ENCODE assay signal across 11 mouse cellular contexts in genomic region chr7:19541681-19542154, GRCm38 (mm10). TPM values are rescaled to one million over a fixed set of nuclear protein-coding genes. Genes with fewer than 3 reads are reported as not detected.
DNase-seq lines count a peak whose midpoint lies in the region; ATAC-seq and TF ChIP-seq lines count a peak whose summit lies in the region.
"Had no signal": no experiment of that assay in that cellular context is flagged by ENCODE, and none has a peak within 500 bp of the region (broad histone marks: within the 10 kb centered on the region; RNA-seq: fewer than 3 reads in every experiment).

No protein-coding gene starts in this region.

- no peak for TF ChIP-seq CTCF in forebrain, postnatal 0 days (IDR thresholded peaks at IDR 0.05; ENCODE audit: low read depth)

- H3K27ac ChIP-seq in hindbrain, embryonic 11.5 days (ENCODE audit: low read depth, low read length): no peak overlapping the region
- no peak overlapping the region for H3K27ac ChIP-seq in hindbrain, embryonic 10.5 days
- peak overlapping the region; percentile 60; the same call in 1 of the 2 replicates for H3K27ac ChIP-seq in embryonic facial prominence, embryonic 15.5 days (replicated peaks)
- peak overlapping the region; percentile 50; the same call in 1 of the 2 replicates for H3K27ac ChIP-seq in forebrain, postnatal 0 days (ENCODE audit: low read depth, low read length)
- no peak overlapping the region for H3K27ac ChIP-seq in midbrain, embryonic 16.5 days (ENCODE audit: low read length)
- H3K27ac ChIP-seq: embryonic facial prominence, embryonic 12.5 days; lung, embryonic 15.5 days had no signal

- no peaks in the 10 kb centered on the region for H3K27me3 ChIP-seq in hindbrain, embryonic 11.5 days (ENCODE audit: control insufficient read depth, insufficient read depth, low read length)
- no peaks in the 10 kb centered on the region for H3K27me3 ChIP-seq in hindbrain, embryonic 10.5 days (ENCODE audit: insufficient read depth, poor library complexity, severe bottlenecking)
- H3K27me3 ChIP-seq in embryonic facial prominence, embryonic 15.5 days: no peaks in the 10 kb centered on the region
- H3K27me3 ChIP-seq in forebrain, postnatal 0 days (ENCODE audit: insufficient read depth, low read length): no peaks in the 10 kb centered on the region
- no peaks in the 10 kb centered on the region for H3K27me3 ChIP-seq in midbrain, embryonic 16.5 days (ENCODE audit: control insufficient read depth, insufficient read depth, low read depth, low read length)
- H3K27me3 ChIP-seq: embryonic facial prominence, embryonic 12.5 days; lung, embryonic 15.5 days had no signal

- no peak overlapping the region for H3K9ac ChIP-seq in hindbrain, embryonic 11.5 days (ENCODE audit: low read depth, low read length)
- no peak overlapping the region for H3K9ac ChIP-seq in embryonic facial prominence, embryonic 15.5 days
- H3K9ac ChIP-seq in forebrain, postnatal 0 days: no peak overlapping the region
- no peak overlapping the region; the same call in 1 of the 2 replicates for H3K9ac ChIP-seq in midbrain, embryonic 16.5 days (ENCODE audit: low read depth, low read length)
- H3K9ac ChIP-seq: embryonic facial prominence, embryonic 12.5 days; lung, embryonic 15.5 days had no signal

- no peak overlapping the region for H3K4me3 ChIP-seq in hindbrain, embryonic 11.5 days (ENCODE audit: low read depth, low read length)
- H3K4me3 ChIP-seq in hindbrain, embryonic 10.5 days: no peak overlapping the region
- H3K4me3 ChIP-seq in embryonic facial prominence, embryonic 15.5 days (replicated peaks): no peak overlapping the region
- H3K4me3 ChIP-seq in forebrain, postnatal 0 days (ENCODE audit: low read depth, low read length): no peak overlapping the region
- no peak overlapping the region for H3K4me3 ChIP-seq in midbrain, embryonic 16.5 days (ENCODE audit: low read depth, low read length)
- H3K4me3 ChIP-seq: embryonic facial prominence, embryonic 12.5 days; lung, embryonic 15.5 days had no signal

- no peak overlapping the region for H3K4me2 ChIP-seq in hindbrain, embryonic 11.5 days (replicated peaks; ENCODE audit: low read depth, low read length)
- H3K4me2 ChIP-seq in embryonic facial prominence, embryonic 15.5 days (replicated peaks): no peak overlapping the region
- no peak overlapping the region for H3K4me2 ChIP-seq in forebrain, postnatal 0 days (ENCODE audit: low read depth)
- no peak overlapping the region for H3K4me2 ChIP-seq in midbrain, embryonic 16.5 days (ENCODE audit: low read length)
- H3K4me2 ChIP-seq: embryonic facial prominence, embryonic 12.5 days; lung, embryonic 15.5 days had no signal

- peak; percentile 47 for ATAC-seq in hindbrain, embryonic 11.5 days (ENCODE audit: low FRiP score)
- ATAC-seq in embryonic facial prominence, embryonic 15.5 days (ENCODE audit: insufficient number of reproducible peaks, low FRiP score, low TSS enrichment, low read depth): peak; percentile 11
- peak; percentile 17 for ATAC-seq in forebrain, postnatal 0 days
- ATAC-seq in midbrain, embryonic 16.5 days: peak; percentile 30; the same call in 1 of the 2 replicates

- DNase-seq in hindbrain, embryonic 11.5 days (ENCODE audit: low spot score): no peak
- no peak for DNase-seq in hindbrain, embryonic 10.5 days (ENCODE audit: low spot score)
- DNase-seq in forebrain, postnatal 0 days: no peak
- DNase-seq in right cerebral cortex, postnatal 14 days: no peak
- DNase-seq in left cerebral cortex, adult 9 months (ENCODE audit: low spot score in 2 of 2): no peak
- DNase-seq: heart, postnatal 36 days; thymus, postnatal 36 days had no signal

- WGBS in hindbrain, embryonic 11.5 days: 77% methylated on average over 7 of the region's 7 CpGs
- WGBS in hindbrain, embryonic 10.5 days: 84% methylated on average over 7 of the region's 7 CpGs
- 73% methylated on average over 7 of the region's 7 CpGs for WGBS in embryonic facial prominence, embryonic 15.5 days
- WGBS in forebrain, postnatal 0 days: 53% methylated on average over 7 of the region's 7 CpGs
- WGBS in midbrain, embryonic 16.5 days: 73% methylated on average over 7 of the region's 7 CpGs

- peaks cover 4% of the 10 kb centered on the region; the same call in 1 of the 2 replicates for H3K4me1 ChIP-seq in hindbrain, embryonic 11.5 days (replicated peaks; ENCODE audit: control insufficient read depth, insufficient read depth, low read length)
- peaks cover 30% of the 10 kb centered on the region for H3K4me1 ChIP-seq in hindbrain, embryonic 10.5 days (replicated peaks)
- peaks cover 36% of the 10 kb centered on the region for H3K4me1 ChIP-seq in embryonic facial prominence, embryonic 15.5 days
- 0 out of 2 replicates have a peak, but pooled peaks cover 3% of the 10 kb centered on the region for H3K4me1 ChIP-seq in forebrain, postnatal 0 days (ENCODE audit: insufficient read depth)
- peaks cover 10% of the 10 kb centered on the region for H3K4me1 ChIP-seq in midbrain, embryonic 16.5 days (ENCODE audit: control insufficient read depth, insufficient read depth, low read length)

- no peaks in the 10 kb centered on the region for H3K9me3 ChIP-seq in hindbrain, embryonic 11.5 days (ENCODE audit: control insufficient read depth, low read length)
- H3K9me3 ChIP-seq in hindbrain, embryonic 10.5 days: no peaks in the 10 kb centered on the region
- no peaks in the 10 kb centered on the region for H3K9me3 ChIP-seq in embryonic facial prominence, embryonic 15.5 days (replicated peaks)
- no peaks in the 10 kb centered on the region for H3K9me3 ChIP-seq in forebrain, postnatal 0 days (ENCODE audit: low read length)
- no peaks in the 10 kb centered on the region for H3K9me3 ChIP-seq in midbrain, embryonic 16.5 days (replicated peaks; ENCODE audit: control insufficient read depth, low read length, poor library complexity, severe bottlenecking)
- H3K9me3 ChIP-seq: embryonic facial prominence, embryonic 12.5 days; lung, embryonic 15.5 days had no signal

- H3K36me3 ChIP-seq in hindbrain, embryonic 11.5 days (ENCODE audit: control insufficient read depth, insufficient read depth, low read length): no peaks in the 10 kb centered on the region
- no peaks in the 10 kb centered on the region for H3K36me3 ChIP-seq in hindbrain, embryonic 10.5 days
- H3K36me3 ChIP-seq in embryonic facial prominence, embryonic 15.5 days: no peaks in the 10 kb centered on the region
- no peaks in the 10 kb centered on the region for H3K36me3 ChIP-seq in forebrain, postnatal 0 days (ENCODE audit: insufficient read depth)
- H3K36me3 ChIP-seq in midbrain, embryonic 16.5 days (ENCODE audit: control insufficient read depth, insufficient read depth, low read length): no peaks in the 10 kb centered on the region
- H3K36me3 ChIP-seq: embryonic facial prominence, embryonic 12.5 days; lung, embryonic 15.5 days had no signal

RNA-seq across cellular contexts. Expression of gene Ppp1r37, which starts 21.2 kb away (rescaled TPM):
- 4.2 and 5.8 TPM in 2 replicates for polyA plus RNA-seq in hindbrain, embryonic 11.5 days (2014; fragmentation: Nextera tagmentation; extraction: Ambion mirVana)
- polyA plus RNA-seq in hindbrain, embryonic 10.5 days (2016; fragmentation: Nextera tagmentation; extraction: Ambion mirVana): 22.6 and 30.4 TPM in 2 replicates
- 31.4 and 36.0 TPM in 2 replicates for polyA plus RNA-seq in embryonic facial prominence, embryonic 15.5 days (2015; fragmentation: Nextera tagmentation; extraction: Ambion mirVana)
- total RNA-seq in forebrain, postnatal 0 days (2014; rRNA removed): 86.4 and 87.8 TPM in 2 replicates
- 23.4 and 27.2 TPM in 2 replicates for polyA plus RNA-seq in forebrain, postnatal 0 days (2015; fragmentation: Nextera tagmentation; extraction: Ambion mirVana)
- polyA plus RNA-seq in midbrain, embryonic 16.5 days (2015; fragmentation: Nextera tagmentation; extraction: Ambion mirVana): 34.7 and 37.8 TPM in 2 replicates

RNA-seq across cellular contexts. Expression of gene Nkpd1, which starts 24.1 kb away (rescaled TPM):
- polyA plus RNA-seq in hindbrain, embryonic 11.5 days (2014; fragmentation: Nextera tagmentation; extraction: Ambion mirVana): 0.10 and 0.17 TPM in 2 replicates
- polyA plus RNA-seq in hindbrain, embryonic 10.5 days (2016; fragmentation: Nextera tagmentation; extraction: Ambion mirVana): 0.09 and 0.10 TPM in 2 replicates
- polyA plus RNA-seq in embryonic facial prominence, embryonic 15.5 days (2015; fragmentation: Nextera tagmentation; extraction: Ambion mirVana): 3.1 and 3.3 TPM in 2 replicates
- 2.0 and 3.4 TPM in 2 replicates for total RNA-seq in forebrain, postnatal 0 days (2014; rRNA removed)
- 1.1 and 2.3 TPM in 2 replicates for polyA plus RNA-seq in forebrain, postnatal 0 days (2015; fragmentation: Nextera tagmentation; extraction: Ambion mirVana)
- 0.88 and 0.92 TPM in 2 replicates for polyA plus RNA-seq in midbrain, embryonic 16.5 days (2015; fragmentation: Nextera tagmentation; extraction: Ambion mirVana)
- total RNA-seq: heart, postnatal 36 days had no signal

RNA-seq across cellular contexts. Expression of gene Trappc6a, which starts 33.5 kb away (rescaled TPM):
- 45.7 and 49.8 TPM in 2 replicates for polyA plus RNA-seq in hindbrain, embryonic 11.5 days (2014; fragmentation: Nextera tagmentation; extraction: Ambion mirVana)
- polyA plus RNA-seq in hindbrain, embryonic 10.5 days (2016; fragmentation: Nextera tagmentation; extraction: Ambion mirVana): 68.8 and 71.4 TPM in 2 replicates
- 89.5 and 101 TPM in 2 replicates for polyA plus RNA-seq in embryonic facial prominence, embryonic 15.5 days (2015; fragmentation: Nextera tagmentation; extraction: Ambion mirVana)
- total RNA-seq in forebrain, postnatal 0 days (2014; rRNA removed): 28.5 and 28.8 TPM in 2 replicates
- polyA plus RNA-seq in forebrain, postnatal 0 days (2015; fragmentation: Nextera tagmentation; extraction: Ambion mirVana): 38.7 and 38.8 TPM in 2 replicates
- 30.5 and 31.9 TPM in 2 replicates for polyA plus RNA-seq in midbrain, embryonic 16.5 days (2015; fragmentation: Nextera tagmentation; extraction: Ambion mirVana)

RNA-seq across cellular contexts. Expression of gene Bloc1s3, which starts 33.6 kb away (rescaled TPM):
- polyA plus RNA-seq in hindbrain, embryonic 11.5 days (2014; fragmentation: Nextera tagmentation; extraction: Ambion mirVana): 2.4 and 2.5 TPM in 2 replicates
- 2.4 and 3.8 TPM in 2 replicates for polyA plus RNA-seq in hindbrain, embryonic 10.5 days (2016; fragmentation: Nextera tagmentation; extraction: Ambion mirVana)
- 2.4 and 2.8 TPM in 2 replicates for polyA plus RNA-seq in embryonic facial prominence, embryonic 15.5 days (2015; fragmentation: Nextera tagmentation; extraction: Ambion mirVana)
- 17.3 and 17.8 TPM in 2 replicates for total RNA-seq in forebrain, postnatal 0 days (2014; rRNA removed)
- polyA plus RNA-seq in forebrain, postnatal 0 days (2015; fragmentation: Nextera tagmentation; extraction: Ambion mirVana): 4.5 and 5.1 TPM in 2 replicates
- polyA plus RNA-seq in midbrain, embryonic 16.5 days (2015; fragmentation: Nextera tagmentation; extraction: Ambion mirVana): 3.9 and 4.2 TPM in 2 replicates

RNA-seq across cellular contexts. Expression of gene Zfp296, which starts 35.4 kb away (rescaled TPM):
- 0.22 and 0.38 TPM in 2 replicates for polyA plus RNA-seq in hindbrain, embryonic 11.5 days (2014; fragmentation: Nextera tagmentation; extraction: Ambion mirVana)
- polyA plus RNA-seq in hindbrain, embryonic 10.5 days (2016; fragmentation: Nextera tagmentation; extraction: Ambion mirVana): 0.22 and 0.72 TPM in 2 replicates
- 1.5 and 2.2 TPM in 2 replicates for polyA plus RNA-seq in embryonic facial prominence, embryonic 15.5 days (2015; fragmentation: Nextera tagmentation; extraction: Ambion mirVana)
- 0.31 and 1.2 TPM in 2 replicates for total RNA-seq in forebrain, postnatal 0 days (2014; rRNA removed)
- 0.09 and 0.16 TPM in 2 replicates for polyA plus RNA-seq in forebrain, postnatal 0 days (2015; fragmentation: Nextera tagmentation; extraction: Ambion mirVana)
- polyA plus RNA-seq in midbrain, embryonic 16.5 days (2015; fragmentation: Nextera tagmentation; extraction: Ambion mirVana): 0.11 and 0.14 TPM in 2 replicates

Comparison
In these comparisons a context has a peak if more than half of its experiments do, and no peak if none do; other contexts are left out.
1. H3K27ac ChIP-seq: peak in embryonic facial prominence, embryonic 15.5 days (single experiment) and forebrain, postnatal 0 days (single experiment); none in hindbrain, embryonic 11.5 days (single experiment), hindbrain, embryonic 10.5 days (single experiment) and midbrain, embryonic 16.5 days (single experiment).
2. Peak in every context shown above with its lines, with median percentiles within 50 percentile points of each other: ATAC-seq.